Mouse (Mus musculus) cerebellum, postnatal 4 days (tissue): Measurements from ENCODE around the gene Eif1ad.
"Not testable (repeated sequence)": the region's sequence is repeated elsewhere in the genome, so short reads cannot be mapped to it uniquely, and the experiment has no call there.

Experiments used
- DNase-seq, 2 experiments: peaks; one replicate each; pipeline ENCODE4 v3.0.0; 2022; ENCODE audit warnings: low spot score in 2 of 2, mixed read lengths in 1 of 2

Eif1ad gene

DNA sequence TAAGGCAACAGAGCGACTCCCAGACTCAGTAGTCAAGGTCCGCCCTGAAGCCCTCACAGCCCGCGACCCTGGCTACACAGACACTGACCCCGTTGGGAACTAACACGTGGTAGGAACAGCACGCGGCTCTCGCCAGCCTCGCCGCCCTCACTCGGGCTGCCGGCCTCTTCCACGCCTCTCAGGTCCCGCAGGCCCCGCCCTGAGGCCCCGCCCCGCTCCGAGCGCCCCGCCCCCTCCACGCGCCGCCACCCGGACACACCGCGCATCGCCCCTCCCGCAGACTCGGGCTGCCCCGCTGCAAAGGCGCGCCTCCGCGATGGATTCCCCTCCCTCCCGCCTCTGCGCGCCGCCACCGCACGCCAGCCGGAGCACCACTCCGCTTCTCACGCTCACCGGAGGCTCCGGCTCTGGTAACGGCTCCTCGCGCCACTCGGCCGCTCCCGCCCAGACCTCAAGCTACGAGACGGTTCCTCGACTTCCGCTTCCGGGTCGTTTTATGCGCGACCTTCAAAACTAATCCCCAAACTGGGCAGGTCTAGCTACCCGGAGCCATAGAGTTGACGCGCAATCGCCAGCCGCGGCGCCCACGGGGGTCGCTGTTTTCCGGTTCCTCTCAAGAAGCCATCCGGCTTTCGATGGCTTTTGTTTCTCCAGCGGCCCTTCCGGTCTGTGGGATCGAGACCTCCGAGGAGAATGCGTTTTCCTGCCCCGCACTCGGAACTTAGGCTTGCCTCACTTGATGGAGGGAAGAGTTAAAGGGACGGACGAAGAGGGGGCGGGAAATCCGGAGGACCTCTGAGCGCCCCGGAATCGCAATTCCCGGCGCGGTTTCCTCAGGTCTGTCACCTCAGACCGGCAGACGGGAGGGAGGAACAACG is at the start of gene Eif1ad:
Gene Eif1ad, plus strand, starts transcription at position 567 of the 878 bp plus-strand sequence.
- DNase-seq: peak; percentile 83 to 96

GRCm38 (mm10) chr19:5323801-5324200 is 42.7 kb upstream of the Eif1ad start:
- no peak for DNase-seq

GRCm38 (mm10) chr19:5327970-5328369 is 38.6 kb upstream of the Eif1ad start:
- DNase-seq: no peak

DNA sequence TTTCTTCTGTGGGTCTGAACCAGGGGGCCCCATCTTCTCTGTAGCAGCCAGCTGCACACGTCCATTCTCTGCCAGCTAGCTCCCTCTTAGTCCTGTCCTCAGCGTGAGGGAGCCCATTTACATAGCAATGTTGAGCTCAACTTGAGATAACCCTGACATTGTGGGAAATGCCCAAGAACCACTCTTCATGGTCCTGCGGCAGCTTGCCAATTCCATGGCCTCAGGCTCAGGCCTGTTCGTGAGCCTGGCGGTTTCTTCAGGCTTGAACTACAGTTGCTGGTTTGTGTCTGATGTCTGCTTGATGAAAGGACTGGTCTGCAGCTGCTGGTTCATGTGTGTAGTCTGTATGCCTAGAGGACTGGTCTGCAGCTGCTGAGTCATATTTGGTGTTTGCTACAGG is 31.8 kb upstream of the Eif1ad start:
- no peak for DNase-seq

GRCm38 (mm10) chr19:5335441-5335840 is 31.1 kb upstream of the Eif1ad start, which contains the start of gene Catsper1:
Gene Catsper1, plus strand, starts transcription at chr19:5335741.
- no peak for DNase-seq

DNA sequence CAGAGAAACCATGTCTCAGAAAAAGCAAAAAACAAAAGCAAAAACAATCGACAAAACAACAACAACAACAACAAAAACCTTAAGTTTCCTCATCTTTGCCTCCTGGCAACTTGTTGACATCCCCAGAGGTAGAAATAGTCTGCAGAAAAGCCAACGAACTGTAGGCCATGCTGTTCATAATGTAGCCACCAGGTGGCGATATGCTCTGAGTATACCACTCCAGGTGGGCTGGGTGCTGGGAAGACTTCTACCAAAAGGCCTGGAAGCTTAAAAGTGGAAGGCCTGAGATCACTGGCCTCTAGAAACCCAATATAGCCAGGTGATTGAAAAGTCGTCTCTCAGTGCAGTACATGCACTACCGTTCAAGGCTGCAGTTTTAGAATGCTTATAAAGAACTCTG is 28.6 kb upstream of the Eif1ad start:
- peak; percentile 31 to 72 for DNase-seq

GRCm38 (mm10) chr19:5341360-5341759 is 25.2 kb upstream of the Eif1ad start:
- DNase-seq: no peak

DNA sequence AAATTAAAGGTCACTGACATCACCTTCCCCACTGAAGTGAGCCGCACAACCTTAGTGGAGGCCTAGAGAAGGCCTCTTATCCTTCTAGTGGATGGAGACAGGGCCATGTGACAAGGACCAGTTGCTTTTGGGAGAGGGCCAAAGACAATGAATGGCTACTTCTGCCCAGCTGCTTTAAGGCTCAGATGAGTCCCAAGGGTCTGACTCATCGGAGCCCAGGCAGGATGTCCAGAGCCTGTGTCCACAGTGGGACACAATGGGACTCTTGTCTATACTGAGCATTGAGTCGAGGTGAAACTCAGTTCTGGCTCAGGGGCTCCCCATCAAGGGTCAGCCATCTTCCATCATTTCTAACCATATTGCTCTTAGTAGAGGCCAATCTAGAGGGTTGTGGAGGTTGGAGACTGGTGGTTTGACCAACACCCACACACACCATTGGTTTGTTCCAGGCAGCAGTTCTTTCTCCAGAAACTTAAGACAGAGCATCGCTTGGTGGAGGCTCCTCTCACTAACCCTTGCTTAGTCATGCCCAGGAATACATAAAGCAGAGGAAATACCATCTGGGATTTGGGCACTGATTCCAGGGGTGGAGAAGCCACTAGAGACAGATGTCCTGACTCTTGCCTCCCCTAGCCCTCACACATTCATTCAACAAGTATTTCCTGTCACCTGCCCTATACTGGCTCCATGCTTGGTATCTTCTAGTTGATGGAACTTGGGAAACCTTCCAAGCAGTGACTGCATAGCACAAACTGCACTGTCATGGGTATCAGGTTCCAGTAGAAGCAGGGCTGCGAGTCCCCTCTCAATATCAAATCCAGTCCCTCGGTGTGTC is 21.0 kb upstream of the Eif1ad start:
- no peak for DNase-seq

DNA sequence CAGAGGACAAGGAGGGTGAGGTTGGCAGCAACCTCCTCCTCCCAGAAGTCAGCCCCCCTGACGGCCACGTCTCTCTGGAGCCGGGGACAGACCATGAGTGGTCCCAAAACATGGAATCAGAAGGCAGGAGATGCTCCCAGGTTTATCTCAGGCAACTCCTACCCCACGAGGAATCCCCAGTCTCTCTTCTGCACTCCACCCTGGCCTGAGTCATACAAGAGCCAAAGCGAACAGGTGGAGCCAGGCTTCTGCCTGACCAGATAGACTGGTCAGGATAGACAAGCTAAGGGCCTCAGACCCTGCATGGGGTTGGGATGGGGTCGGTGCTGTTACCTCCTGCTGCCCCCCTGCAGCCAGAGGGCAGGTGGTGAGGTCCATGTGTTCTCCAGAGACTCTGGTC is 18.5 kb upstream of the Eif1ad start:
- no peak for DNase-seq

- peak in 1 of 2 experiments; percentile 31 for DNase-seq
Observed at GRCm38 (mm10) chr19:5348526-5349501, 17.7 kb upstream of the Eif1ad start.

GRCm38 (mm10) chr19:5349502-5349873 is 17.1 kb upstream of the Eif1ad start, which contains the start of gene Cst6:
Gene Cst6, minus strand, starts transcription at chr19:5349574.
- DNase-seq: not testable (repeated sequence)

GRCm38 (mm10) chr19:5353609-5354008 is 12.9 kb upstream of the Eif1ad start:
- DNase-seq: no peak

DNA sequence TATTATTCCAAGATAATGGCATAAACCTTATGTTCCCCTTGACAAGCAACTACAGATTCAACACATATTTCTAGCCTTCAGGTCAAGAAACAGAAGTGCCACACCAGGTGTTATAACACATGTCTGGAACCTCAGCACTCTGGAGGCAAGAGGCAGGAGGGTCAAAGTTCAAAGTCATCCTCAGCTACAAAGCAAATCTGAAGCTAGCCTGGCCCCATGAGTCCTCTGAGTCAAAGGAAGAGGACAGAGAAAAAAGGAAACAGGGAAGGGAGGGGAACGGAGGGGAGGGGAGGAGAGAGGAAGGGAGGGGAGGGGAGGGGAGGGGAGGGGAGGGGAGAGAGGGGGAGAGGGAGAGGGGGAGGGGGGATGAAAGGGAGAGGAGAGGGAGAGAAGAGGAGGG is 10.5 kb upstream of the Eif1ad start:
- DNase-seq: no peak

- no peak for DNase-seq
Observed at GRCm38 (mm10) chr19:5362186-5362585, 4.4 kb upstream of the Eif1ad start.

- no peak for DNase-seq
Observed at GRCm38 (mm10) chr19:5364124-5364523, 2.4 kb upstream of the Eif1ad start.

DNA sequence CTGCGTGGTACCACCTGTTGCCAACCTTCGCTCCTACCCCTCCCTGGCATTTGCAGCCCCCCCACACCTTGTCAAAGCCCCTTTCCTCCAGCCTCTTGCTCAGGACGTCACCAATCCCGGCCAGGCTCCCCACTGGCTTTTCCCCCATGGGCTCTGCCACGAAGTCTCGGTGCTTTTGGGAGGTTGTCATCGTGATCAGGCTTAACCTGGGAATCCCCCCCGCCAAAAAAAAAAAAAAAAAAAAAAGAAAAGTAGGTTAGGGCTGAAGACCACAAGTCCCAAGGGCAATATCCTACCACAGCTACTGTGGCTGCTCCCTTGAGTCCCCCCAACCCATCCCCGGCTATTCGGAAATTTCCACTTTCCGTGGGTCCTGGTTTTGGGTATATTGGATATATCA is 790 bp upstream of the Eif1ad start:
- DNase-seq: no peak

DNA sequence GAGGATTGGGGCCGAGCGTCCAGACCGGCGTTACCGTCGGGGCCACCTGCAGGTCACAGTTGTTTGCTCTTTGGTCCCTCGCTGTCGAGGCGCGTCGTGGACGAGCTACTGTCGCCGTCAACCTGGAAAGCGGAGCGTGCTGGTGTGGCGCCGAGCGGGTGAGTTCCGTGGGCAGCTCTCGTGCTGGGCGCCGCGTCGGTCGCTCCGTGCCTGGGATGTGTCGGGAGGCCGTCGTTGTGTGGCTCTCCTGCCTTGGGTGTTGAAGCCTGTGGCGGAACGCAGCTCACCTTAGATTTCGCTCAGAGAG is 465 bp downstream of the Eif1ad start, which contains the start of gene Banf1:
Gene Banf1, minus strand, starts transcription at position 116 of the 307 bp plus-strand sequence.
- no peak for DNase-seq

DNA sequence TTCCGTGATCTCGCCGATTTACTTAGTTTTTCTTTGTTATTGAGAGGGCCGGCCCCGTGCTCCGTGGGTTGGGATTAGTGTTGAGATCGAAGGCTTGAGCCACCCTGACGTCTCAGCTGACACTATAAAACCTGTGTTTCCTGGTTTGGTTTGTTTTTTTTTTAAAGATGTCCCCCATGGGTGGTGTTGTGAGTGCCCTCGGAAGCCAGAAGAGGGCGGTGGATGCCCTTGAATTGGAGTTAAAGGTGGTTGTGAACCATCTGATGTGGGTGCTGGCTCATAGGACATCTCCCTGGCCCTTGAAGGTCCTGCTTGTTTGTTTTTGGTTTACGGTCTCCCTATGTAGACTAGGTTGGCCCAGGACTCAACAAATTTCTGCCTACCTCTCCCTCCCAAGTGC is 914 bp downstream of the Eif1ad start:
- DNase-seq: no peak

- no peak for DNase-seq
Observed at GRCm38 (mm10) chr19:5370932-5371331, 4.4 kb downstream of the Eif1ad start.

GRCm38 (mm10) chr19:5372724-5373123 is 6.2 kb downstream of the Eif1ad start:
- DNase-seq: no peak

DNA sequence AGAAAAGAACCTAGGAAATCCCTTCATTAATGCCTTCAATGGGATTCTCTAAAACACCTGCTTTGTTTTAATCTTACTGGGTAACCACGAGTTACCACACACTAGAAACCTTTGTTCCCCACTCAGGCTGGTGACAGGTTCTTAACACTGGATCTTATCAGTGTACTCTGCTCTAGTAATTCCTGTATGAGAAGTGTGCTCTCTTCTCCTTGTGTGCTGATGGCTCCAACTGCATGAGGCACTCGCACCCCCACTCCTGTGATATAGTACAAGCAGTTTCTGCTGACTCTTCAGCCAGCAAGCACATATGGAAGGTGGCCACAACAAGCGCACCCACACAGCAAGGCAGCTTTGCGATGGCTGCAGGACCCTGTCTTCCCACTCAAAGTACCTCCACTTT is 7.6 kb downstream of the Eif1ad start:
- DNase-seq: no peak

- no peak for DNase-seq
Observed at GRCm38 (mm10) chr19:5374748-5375147, 8.2 kb downstream of the Eif1ad start.
